Mouse (Mus musculus): Measurements from ENCODE around the gene Pimreg. TPM values are rescaled to one million over a fixed set of nuclear protein-coding genes. Genes with fewer than 3 reads are reported as not detected.

Pimreg gene
- total and polyA plus RNA-seq, 3 experiments: not detected

DNA sequence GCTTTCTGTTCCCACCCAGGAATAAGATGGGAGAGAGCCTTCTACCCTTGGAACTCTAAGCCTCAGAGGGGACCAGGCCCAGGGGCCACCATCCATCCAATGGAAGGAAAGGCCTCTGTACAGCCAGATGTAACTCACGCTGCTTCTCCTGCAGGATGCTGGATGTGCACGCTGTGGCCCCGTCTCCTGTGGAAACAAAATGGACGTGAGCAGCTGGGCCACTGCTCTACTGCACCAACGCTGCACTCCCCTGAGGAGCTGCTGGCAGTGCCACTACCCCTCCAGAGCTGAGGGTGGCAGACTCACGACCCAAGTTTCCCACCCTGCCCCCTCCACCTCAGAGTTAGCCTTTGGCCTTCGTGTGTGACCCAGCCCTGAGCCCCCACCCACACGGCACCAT, 50.6 kb downstream of the Pimreg start:
- no peaks in the 10 kb centered on the region for H3K27me3 ChIP-seq (ENCODE audit: insufficient read depth, low read length)
- peaks cover 50% of the 10 kb centered on the region for H3K9me3 ChIP-seq (replicated peaks)
- no peaks in the 10 kb centered on the region for H3K36me3 ChIP-seq (replicated peaks)
- ATAC-seq (ENCODE audit: extremely low read depth, insufficient number of reproducible peaks, low FRiP score, poor library complexity, severe bottlenecking): no peak
- H3K4me1 ChIP-seq (ENCODE audit: insufficient read depth, low read depth, low read length): no peaks in the 10 kb centered on the region
- no peak for DNase-seq (ENCODE audit: low spot score)
- no peak for TF ChIP-seq GATA1 (IDR thresholded peaks at IDR 0.05; ENCODE audit: borderline replicate concordance, low read length)
- no peak for TF ChIP-seq TAL1 (conservative IDR thresholded peaks at IDR 0.05; ENCODE audit: low read depth, low read length)
- TF ChIP-seq POLR2AphosphoS5 (IDR thresholded peaks at IDR 0.05; ENCODE audit: insufficient replicate concordance, low read depth, low read length): no peak
- TF ChIP-seq CTCF (IDR thresholded peaks at IDR 0.05; ENCODE audit: low read depth, low read length): no peak
- TF ChIP-seq GATA2 (IDR thresholded peaks at IDR 0.05; ENCODE audit: borderline replicate concordance, low read depth, low read length): no peak
- H3K4me3 ChIP-seq (ENCODE audit: low read depth, low read length): no peak overlapping the region

DNA sequence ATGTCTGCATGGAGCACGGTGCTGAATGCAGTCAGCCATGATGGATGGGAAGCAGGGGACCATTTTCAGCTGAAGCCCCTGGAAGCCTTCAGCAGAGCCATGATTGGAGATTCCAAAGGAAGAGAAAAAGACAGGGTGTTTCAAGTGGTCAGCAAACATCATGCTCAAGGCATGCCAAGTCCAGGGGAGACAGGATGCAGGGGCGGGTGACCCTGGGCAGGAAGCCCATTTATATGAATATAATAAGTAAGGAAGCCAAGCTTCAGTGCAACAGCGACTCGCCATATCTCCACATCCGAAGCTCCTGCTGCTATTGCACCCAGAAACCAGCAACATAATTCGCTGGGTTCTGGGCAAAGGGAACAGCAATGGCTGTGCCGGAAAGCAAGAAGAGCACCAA, 52.6 kb downstream of the Pimreg start:
- DNase-seq (ENCODE audit: low spot score): no peak

DNA sequence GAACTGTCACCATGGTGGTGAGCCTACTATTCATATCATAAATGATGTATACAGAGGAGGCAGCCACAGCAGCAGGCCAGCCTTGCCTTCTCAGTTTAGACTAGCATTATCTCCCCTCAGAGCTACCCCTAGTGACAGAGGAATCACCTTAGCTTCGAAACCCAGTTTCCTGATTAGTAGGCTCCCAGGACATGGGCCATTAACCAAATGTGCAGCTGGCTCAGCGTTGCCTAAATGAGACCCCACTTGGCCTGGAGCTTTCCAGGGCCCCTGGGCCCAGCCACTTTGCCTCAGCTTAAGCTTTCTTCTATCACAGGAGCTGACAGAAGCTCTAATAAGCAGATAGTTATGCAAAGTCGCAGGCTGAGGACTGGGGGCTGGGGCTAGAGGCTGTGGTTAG, 54.2 kb downstream of the Pimreg start:
- no peaks in the 10 kb centered on the region for H3K36me3 ChIP-seq (replicated peaks)
- no peaks in the 10 kb centered on the region for H3K27me3 ChIP-seq (ENCODE audit: insufficient read depth, low read length)
- DNase-seq (ENCODE audit: low spot score) (no peak), ATAC-seq (ENCODE audit: extremely low read depth, insufficient number of reproducible peaks, low FRiP score, poor library complexity, severe bottlenecking) (no peak)
- peaks cover 36% of the 10 kb centered on the region for H3K9me3 ChIP-seq (replicated peaks)
- H3K4me3 ChIP-seq (ENCODE audit: low read depth, low read length): no peak overlapping the region
- TF ChIP-seq GATA1 (IDR thresholded peaks at IDR 0.05; ENCODE audit: borderline replicate concordance, low read length): no peak
- TF ChIP-seq GATA2 (IDR thresholded peaks at IDR 0.05; ENCODE audit: borderline replicate concordance, low read depth, low read length): no peak
- no peak for TF ChIP-seq POLR2AphosphoS5 (IDR thresholded peaks at IDR 0.05; ENCODE audit: insufficient replicate concordance, low read depth, low read length)
- no peak for TF ChIP-seq CTCF (IDR thresholded peaks at IDR 0.05; ENCODE audit: low read depth, low read length)
- H3K4me1 ChIP-seq (ENCODE audit: insufficient read depth, low read depth, low read length): no peaks in the 10 kb centered on the region

More for the DNA sequence above, 52.6 kb downstream of the Pimreg start:
- Histone ChIP-seq H3K4me1 (ENCODE audit: insufficient read depth, low read depth, low read length) (no peaks in the 10 kb centered on the region), H3K4me3 (ENCODE audit: low read depth, low read length) (no peak overlapping the region), H3K27me3 (ENCODE audit: insufficient read depth, low read length) (no peaks in the 10 kb centered on the region), H3K9me3 (replicated peaks) (peaks cover 37% of the 10 kb centered on the region), H3K36me3 (replicated peaks) (no peaks in the 10 kb centered on the region)
- TF ChIP-seq TAL1 (conservative IDR thresholded peaks at IDR 0.05; ENCODE audit: low read depth, low read length) (no peak), POLR2AphosphoS5 (IDR thresholded peaks at IDR 0.05; ENCODE audit: insufficient replicate concordance, low read depth, low read length) (no peak), GATA1 (IDR thresholded peaks at IDR 0.05; ENCODE audit: borderline replicate concordance, low read length) (no peak), CTCF (IDR thresholded peaks at IDR 0.05; ENCODE audit: low read depth, low read length) (no peak), GATA2 (IDR thresholded peaks at IDR 0.05; ENCODE audit: borderline replicate concordance, low read depth, low read length) (no peak)
- ATAC-seq (ENCODE audit: extremely low read depth, insufficient number of reproducible peaks, low FRiP score, poor library complexity, severe bottlenecking): no peak

Other genes with a start within 250 kb of the Pimreg start
- gene Aipl1, start 4.5 kb upstream of the Pimreg start, total RNA-seq (2014; fragmentation: Nextera tagmentation): not detected in 2 replicates
- gene Aipl1, start 4.5 kb upstream of the Pimreg start, total RNA-seq (2017): 0.05 TPM in 1 of 2 replicates, not detected in the other
- gene Aipl1, start 4.5 kb upstream of the Pimreg start, polyA plus RNA-seq (2012): not detected in 2 replicates
- gene Pitpnm3, start 93.7 kb downstream of the Pimreg start, total RNA-seq (2014; fragmentation: Nextera tagmentation): not detected in 2 replicates
- 0.06 and 0.27 TPM in 2 replicates for gene Pitpnm3, start 93.7 kb downstream of the Pimreg start, total RNA-seq (2017)
- 0.01 TPM in 1 of 2 replicates, not detected in the other for gene Pitpnm3, start 93.7 kb downstream of the Pimreg start, polyA plus RNA-seq (2012)
- gene Gm43951, start 164.8 kb downstream of the Pimreg start, total RNA-seq (2014; fragmentation: Nextera tagmentation): not detected in 2 replicates
- 0.58 and 0.76 TPM in 2 replicates for gene Gm43951, start 164.8 kb downstream of the Pimreg start, total RNA-seq (2017)
- gene Gm43951, start 164.8 kb downstream of the Pimreg start, polyA plus RNA-seq (2012): 0.29 and 0.41 TPM in 2 replicates
- 17.0 and 27.7 TPM in 2 replicates for gene 4933427D14Rik, start 165.4 kb downstream of the Pimreg start, total RNA-seq (2014; fragmentation: Nextera tagmentation)
- gene 4933427D14Rik, start 165.4 kb downstream of the Pimreg start, total RNA-seq (2017): 13.7 and 22.4 TPM in 2 replicates
- gene 4933427D14Rik, start 165.4 kb downstream of the Pimreg start, polyA plus RNA-seq (2012): 2.9 and 4.0 TPM in 2 replicates
- gene Txndc17, start 165.5 kb downstream of the Pimreg start, total RNA-seq (2014; fragmentation: Nextera tagmentation): 112 and 134 TPM in 2 replicates
- 60.2 and 60.5 TPM in 2 replicates for gene Txndc17, start 165.5 kb downstream of the Pimreg start, total RNA-seq (2017)
- gene Txndc17, start 165.5 kb downstream of the Pimreg start, polyA plus RNA-seq (2012): 30.1 and 31.0 TPM in 2 replicates
- 19.9 and 26.7 TPM in 2 replicates for gene Med31, start 173.6 kb downstream of the Pimreg start, total RNA-seq (2014; fragmentation: Nextera tagmentation)
- gene Med31, start 173.6 kb downstream of the Pimreg start, total RNA-seq (2017): 13.5 and 20.2 TPM in 2 replicates
- 0.55 and 0.74 TPM in 2 replicates for gene Med31, start 173.6 kb downstream of the Pimreg start, polyA plus RNA-seq (2012)
- not detected in 2 replicates for gene Slc13a5, start 225.2 kb downstream of the Pimreg start, total RNA-seq (2014; fragmentation: Nextera tagmentation)
- 0.06 and 0.11 TPM in 2 replicates for gene Slc13a5, start 225.2 kb downstream of the Pimreg start, total RNA-seq (2017)
- not detected in 2 replicates for gene Slc13a5, start 225.2 kb downstream of the Pimreg start, polyA plus RNA-seq (2012)

All from G1E (cell line).